Mouse (Mus musculus) C2C12 (cell line): Measurements from ENCODE around the gene Gbp9. TPM values are rescaled to one million over a fixed set of nuclear protein-coding genes. Genes with fewer than 3 reads are reported as not detected.

Source experiments
- H3K27me3 ChIP-seq: one replicate; pipeline ENCODE4 v1.6.1; 2011; ENCODE audit not compliant: control insufficient read depth, insufficient read depth, insufficient read length
- H3K36me3 ChIP-seq: one replicate; pipeline ENCODE4 v1.6.1; 2011; ENCODE audit not compliant: control insufficient read depth, insufficient read depth
- H3K4me3 ChIP-seq: one replicate; pipeline ENCODE4 v1.5.1; 2011; ENCODE audit warnings: mild to moderate bottlenecking, control low read depth; ENCODE audit not compliant: poor library complexity, insufficient read depth, severe bottlenecking
- H3K79me2 ChIP-seq: one replicate; pipeline ENCODE4 v1.6.1; 2011; ENCODE audit not compliant: control insufficient read depth, insufficient read depth
- H3K79me3 ChIP-seq: one replicate; pipeline ENCODE4 v1.6.1; 2011; ENCODE audit warnings: low read depth, control low read depth
- H3ac ChIP-seq: one replicate; pipeline ENCODE3; 2011; ENCODE audit warnings: low read depth; ENCODE audit not compliant: control insufficient read depth, insufficient read length
- CEBPB ChIP-seq: IDR thresholded peaks from one replicate; pipeline ENCODE4 v1.6.1; 2011; ENCODE audit warnings: low read depth, mild to moderate bottlenecking, control low read depth, moderate library complexity
- CTCF ChIP-seq: IDR thresholded peaks from one replicate; pipeline ENCODE4 v1.5.1; 2011; ENCODE audit not compliant: control insufficient read depth, insufficient read depth, insufficient read length
- FOSL1 ChIP-seq: IDR thresholded peaks from one replicate; pipeline ENCODE4 v1.8.0; 2011; ENCODE audit warnings: mild to moderate bottlenecking, low read length; ENCODE audit not compliant: poor library complexity, insufficient read depth, severe bottlenecking
- MAX ChIP-seq: IDR thresholded peaks from one replicate; pipeline ENCODE4 v1.6.1; 2011; ENCODE audit warnings: mild to moderate bottlenecking, control low read depth
- MYOD1 ChIP-seq: IDR thresholded peaks from one replicate; pipeline ENCODE4 v1.6.1; 2011; ENCODE audit warnings: low read depth; ENCODE audit not compliant: control insufficient read depth, insufficient read length
- MYOG ChIP-seq: IDR thresholded peaks from one replicate; pipeline ENCODE4 v1.6.1; 2011; ENCODE audit not compliant: control insufficient read depth, insufficient read length; ENCODE audit errors: extremely low read depth
- USF1 ChIP-seq: IDR thresholded peaks from one replicate; pipeline ENCODE4 v1.6.1; 2011; ENCODE audit warnings: low read depth, mild to moderate bottlenecking, control low read depth, moderate library complexity
- polyA plus RNA-seq: library from polyadenylated mRNA; unstranded; fragments of >200 nt; fragmentation: generic; extraction: Trizol; gene quantifications from one replicate; pipeline ENCODE4 v1.2.1, GENCODE M21; 2012; ENCODE audit warnings: missing spikeins

Gene Gbp9
- polyA plus RNA-seq, 1 experiment: not detected

GRCm38 (mm10) chr5:105032362-105032761 is 107.0 kb downstream of the Gbp9 start:
- H3ac ChIP-seq: no peak overlapping the region
- TF ChIP-seq MAX (no peak), CEBPB (no peak), MYOG (no peak), FOSL1 (no peak), USF1 (no peak), MYOD1 (no peak), CTCF (no peak)
- no peak overlapping the region for H3K4me3 ChIP-seq
- no peaks in the 10 kb centered on the region for H3K79me3 ChIP-seq
- H3K79me2 ChIP-seq: no peaks in the 10 kb centered on the region
- no peaks in the 10 kb centered on the region for H3K36me3 ChIP-seq
- no peaks in the 10 kb centered on the region for H3K27me3 ChIP-seq

Other genes starting within 250 kb of the Gbp9 start
- not detected for gene Abcg3, start 156.8 kb downstream of the Gbp9 start, polyA plus RNA-seq
- gene Gbp8, start within 50 bp of the Gbp9 start, polyA plus RNA-seq: not detected
- gene Gbp4, start within 50 bp of the Gbp9 start, polyA plus RNA-seq: not detected
- gene Gbp10, start 100.0 kb upstream of the Gbp9 start, polyA plus RNA-seq: 0.02 TPM
- not detected for gene Gm43302, start 154.2 kb upstream of the Gbp9 start, polyA plus RNA-seq
- 0.01 TPM for gene Gbp6, start 154.2 kb upstream of the Gbp9 start, polyA plus RNA-seq